Mouse (Mus musculus) heart, embryonic 12.5 days (tissue): ENCODE data around the gene Tyk2. TPM values are rescaled to one million over a fixed set of nuclear protein-coding genes. Genes with fewer than 3 reads are reported as not detected.
A peak's percentile ranks its signal among the peaks of the same experiment; 100 is the strongest.

Source experiments
- ATAC-seq: fragments of 200-750 bp; cut with Nextera tagmentation; 2 replicates; pipeline ENCODE4 v1.8.0; 2017; ENCODE audit warnings: moderate TSS enrichment, moderate library complexity; ENCODE audit not compliant: insufficient number of reproducible peaks, low FRiP score
- H3K27ac ChIP-seq: fragments of 300-500 bp; sonication (generic); 2 replicates; pipeline ENCODE4 v1.5.1; 2016; ENCODE audit warnings: mild to moderate bottlenecking, moderate library complexity; ENCODE audit not compliant: poor library complexity, severe bottlenecking
- H3K27me3 ChIP-seq: fragments of 300-500 bp; sonication (generic); replicated peaks from 2 replicates; pipeline ENCODE4 v1.6.1; 2016; ENCODE audit warnings: mild to moderate bottlenecking, moderate library complexity
- H3K36me3 ChIP-seq: fragments of 300-500 bp; sonication (generic); 2 replicates; pipeline ENCODE4 v1.6.1; 2016; ENCODE audit warnings: mild to moderate bottlenecking, moderate library complexity
- H3K4me1 ChIP-seq: fragments of 300-500 bp; sonication (generic); replicated peaks from 2 replicates; pipeline ENCODE4 v1.6.1; 2016; ENCODE audit warnings: mild to moderate bottlenecking
- H3K4me2 ChIP-seq: fragments of 300-500 bp; sonication (generic); 2 replicates; pipeline ENCODE4 v1.6.1; 2016; ENCODE audit warnings: mild to moderate bottlenecking, moderate library complexity
- H3K4me3 ChIP-seq: fragments of 300-500 bp; sonication (generic); 2 replicates; pipeline ENCODE4 v1.5.1; 2016; ENCODE audit warnings: mild to moderate bottlenecking
- H3K9ac ChIP-seq: fragments of 300-500 bp; sonication (generic); 2 replicates; pipeline ENCODE4 v1.6.1; 2016; ENCODE audit warnings: mild to moderate bottlenecking, moderate library complexity
- H3K9me3 ChIP-seq: fragments of 300-500 bp; sonication (generic); replicated peaks from 2 replicates; pipeline ENCODE4 v1.6.1; 2016; ENCODE audit warnings: mild to moderate bottlenecking, moderate library complexity
- WGBS: fragments of 180-500 bp; shearing (Covaris S2); methylation state at CpG from one replicate; pipeline ENCODE4 v1.1.7; 2016; 5-methylcytosine and 5-hydroxymethylcytosine counted together
- polyA plus RNA-seq: library from polyadenylated mRNA; unstranded; fragments of >200 nt; fragmentation: Nextera tagmentation; extraction: Ambion mirVana; gene quantifications from 2 replicates; pipeline ENCODE4 v1.2.1, GENCODE M21; 2016

The Tyk2 gene
- polyA plus RNA-seq, 1 experiment from 2014 or later: 17.5 TPM

GRCm38 (mm10) chr9:21149077-21149653 lies 18.1 kb upstream of the Tyk2 start:
- Histone ChIP-seq H3K27me3 (no peaks in the 10 kb centered on the region), H3K9me3 (no peaks in the 10 kb centered on the region), H3K4me3 (peak overlapping the region; percentile 97), H3K4me1 (peaks cover 58% of the 10 kb centered on the region), H3K9ac (peak overlapping the region; percentile 92), H3K27ac (peak overlapping the region; percentile 53; the same call in 1 of the 2 replicates), H3K36me3 (peaks cover 22% of the 10 kb centered on the region), H3K4me2 (peak overlapping the region; percentile 97)
- 8% methylated on average over 8 of the region's 8 CpGs for WGBS
- ATAC-seq: no peak

- Histone ChIP-seq H3K9ac (peak overlapping the region; percentile 48), H3K4me3 (peak overlapping the region; percentile 97), H3K9me3 (no peaks in the 10 kb centered on the region), H3K27ac (no peak overlapping the region), H3K4me2 (peak overlapping the region; percentile 97), H3K36me3 (peaks cover 29% of the 10 kb centered on the region), H3K4me1 (peaks cover 53% of the 10 kb centered on the region), H3K27me3 (no peaks in the 10 kb centered on the region)
- ATAC-seq: no peak
Observed at GRCm38 (mm10) chr9:21148427-21148826, 17.4 kb upstream of the Tyk2 start.

GRCm38 (mm10) chr9:21146722-21147121 lies 15.7 kb upstream of the Tyk2 start:
- Histone ChIP-seq H3K9me3 (no peaks in the 10 kb centered on the region), H3K9ac (peak overlapping the region; percentile 55), H3K4me1 (peaks cover 43% of the 10 kb centered on the region), H3K4me2 (peak overlapping the region; percentile 49), H3K4me3 (peak overlapping the region; percentile 26), H3K27me3 (no peaks in the 10 kb centered on the region), H3K36me3 (peaks cover 46% of the 10 kb centered on the region), H3K27ac (peak overlapping the region; percentile 37)
- peak; percentile 46; the same call in 1 of the 2 replicates for ATAC-seq
- WGBS: 40% methylated on average over 10 of the region's 10 CpGs

GRCm38 (mm10) chr9:21145431-21145830 lies 14.4 kb upstream of the Tyk2 start:
- H3K9ac ChIP-seq: no peak overlapping the region
- WGBS: 86% methylated on average over 4 of the region's 4 CpGs

GRCm38 (mm10) chr9:21144361-21144760 lies 13.3 kb upstream of the Tyk2 start:
- no peak overlapping the region for H3K4me2 ChIP-seq
- H3K36me3 ChIP-seq: peaks cover 70% of the 10 kb centered on the region
- no peak overlapping the region for H3K9ac ChIP-seq
- H3K4me1 ChIP-seq: peaks cover 43% of the 10 kb centered on the region
- H3K27ac ChIP-seq: no peak overlapping the region
- H3K27me3 ChIP-seq: no peaks in the 10 kb centered on the region
- no peak for ATAC-seq
- H3K4me3 ChIP-seq: no peak overlapping the region
- 95% methylated on average over 3 of the region's 3 CpGs for WGBS
- no peaks in the 10 kb centered on the region for H3K9me3 ChIP-seq

More at GRCm38 (mm10) chr9:21145431-21145830, 14.4 kb upstream of the Tyk2 start:
- Histone ChIP-seq H3K9me3 (no peaks in the 10 kb centered on the region), H3K36me3 (peaks cover 59% of the 10 kb centered on the region), H3K27ac (no peak overlapping the region), H3K4me3 (no peak overlapping the region), H3K4me2 (no peak overlapping the region), H3K4me1 (peaks cover 43% of the 10 kb centered on the region), H3K27me3 (no peaks in the 10 kb centered on the region)
- ATAC-seq: no peak

- Histone ChIP-seq H3K9ac (no peak overlapping the region), H3K27me3 (no peaks in the 10 kb centered on the region), H3K4me1 (peaks cover 20% of the 10 kb centered on the region), H3K9me3 (no peaks in the 10 kb centered on the region), H3K27ac (no peak overlapping the region), H3K4me2 (no peak overlapping the region), H3K36me3 (peaks cover 88% of the 10 kb centered on the region), H3K4me3 (no peak overlapping the region)
- 89% methylated on average over 14 of the region's 14 CpGs for WGBS
- ATAC-seq: no peak
Observed at GRCm38 (mm10) chr9:21141922-21142321, 10.9 kb upstream of the Tyk2 start.

- H3K4me1 ChIP-seq: peaks cover 24% of the 10 kb centered on the region
- no peak for ATAC-seq
- H3K27ac ChIP-seq: no peak overlapping the region
- no peak overlapping the region for H3K4me3 ChIP-seq
- no peaks in the 10 kb centered on the region for H3K9me3 ChIP-seq
- WGBS: 70% methylated on average over 4 of the region's 4 CpGs
- no peak overlapping the region for H3K4me2 ChIP-seq
- no peak overlapping the region for H3K9ac ChIP-seq
- H3K36me3 ChIP-seq: peaks cover 62% of the 10 kb centered on the region
- no peaks in the 10 kb centered on the region for H3K27me3 ChIP-seq
Observed at GRCm38 (mm10) chr9:21138386-21138785, 7.3 kb upstream of the Tyk2 start.

- Histone ChIP-seq H3K27ac (no peak overlapping the region), H3K4me1 (peaks cover 24% of the 10 kb centered on the region), H3K9me3 (no peaks in the 10 kb centered on the region), H3K36me3 (peaks cover 51% of the 10 kb centered on the region), H3K27me3 (no peaks in the 10 kb centered on the region), H3K9ac (no peak overlapping the region), H3K4me3 (no peak overlapping the region), H3K4me2 (no peak overlapping the region)
- ATAC-seq: no peak
- WGBS: 38% methylated on average over 3 of the region's 3 CpGs
Observed at GRCm38 (mm10) chr9:21137229-21137628, 6.2 kb upstream of the Tyk2 start.

- H3K9ac ChIP-seq: no peak overlapping the region
- no peak for ATAC-seq
- no peak overlapping the region for H3K4me2 ChIP-seq
- peaks cover 42% of the 10 kb centered on the region for H3K36me3 ChIP-seq
- H3K4me1 ChIP-seq: peaks cover 24% of the 10 kb centered on the region
- no peak overlapping the region for H3K4me3 ChIP-seq
- H3K9me3 ChIP-seq: no peaks in the 10 kb centered on the region
- no peak overlapping the region for H3K27ac ChIP-seq
- 68% methylated on average over 6 of the region's 6 CpGs for WGBS
- H3K27me3 ChIP-seq: no peaks in the 10 kb centered on the region
Observed at GRCm38 (mm10) chr9:21136401-21136800, 5.4 kb upstream of the Tyk2 start.

GRCm38 (mm10) chr9:21135941-21136381 lies 4.9 kb upstream of the Tyk2 start:
- no peak for ATAC-seq
- WGBS: 77% methylated on average over 1 of the region's 1 CpGs
- Histone ChIP-seq H3K9ac (0 out of 2 replicates have a peak overlapping the region, but pooled peaks have one; percentile 46), H3K9me3 (no peaks in the 10 kb centered on the region), H3K4me3 (no peak overlapping the region), H3K27me3 (no peaks in the 10 kb centered on the region), H3K4me2 (no peak overlapping the region), H3K27ac (no peak overlapping the region), H3K4me1 (peaks cover 24% of the 10 kb centered on the region), H3K36me3 (peaks cover 38% of the 10 kb centered on the region)

- Histone ChIP-seq H3K4me3 (no peak overlapping the region), H3K27me3 (no peaks in the 10 kb centered on the region), H3K36me3 (peaks cover 32% of the 10 kb centered on the region), H3K27ac (no peak overlapping the region; the same call in 1 of the 2 replicates), H3K9me3 (no peaks in the 10 kb centered on the region), H3K4me1 (peaks cover 27% of the 10 kb centered on the region), H3K9ac (no peak overlapping the region), H3K4me2 (no peak overlapping the region)
- WGBS: 71% methylated on average over 4 of the region's 4 CpGs
- no peak for ATAC-seq
Observed at GRCm38 (mm10) chr9:21135329-21135890, 4.4 kb upstream of the Tyk2 start.
